Comparison of ENCODE assay signal across 15 mouse cellular contexts in genomic region chrX:161921581-161921980, GRCm38 (mm10).
"Had no signal": no experiment of that assay in that cellular context is flagged by ENCODE, and none has a peak within 500 bp of the region (broad histone marks: within the 10 kb centered on the region; RNA-seq: fewer than 3 reads in every experiment).

No protein-coding gene starts in this region.

- H3K4me3 ChIP-seq: liver, embryonic 13.5 days; megakaryocyte, embryonic 14.5 days; midbrain, embryonic 10.5 days; midbrain, embryonic 13.5 days; myocyte; neural tube, embryonic 13.5 days had no signal

- DNase-seq: kidney, adult 8-10 months; kidney, postnatal 14 days; kidney, postnatal 4 days; layer of hippocampus, adult 9-11 months; liver, embryonic 13.5 days; lung, adult 2 months; retina, postnatal 1 day; right cerebral cortex, postnatal 25 days; thymus, adult 18-20 months; thymus, postnatal 36 days had no signal

- H3K4me1 ChIP-seq: liver, embryonic 13.5 days had no signal

- H3K27ac ChIP-seq: liver, embryonic 13.5 days; midbrain, embryonic 10.5 days; midbrain, embryonic 13.5 days; neural tube, embryonic 13.5 days had no signal

- H3K9me3 ChIP-seq: liver, embryonic 13.5 days; megakaryocyte, embryonic 14.5 days; midbrain, embryonic 10.5 days; midbrain, embryonic 13.5 days; neural tube, embryonic 13.5 days had no signal

- H3K36me3 ChIP-seq: liver, embryonic 13.5 days; midbrain, embryonic 10.5 days; midbrain, embryonic 13.5 days; neural tube, embryonic 13.5 days had no signal
